Mouse (Mus musculus) neutrophil, adult 5-6 weeks (primary cell): ENCODE measurements around the gene Fam107b. TPM values are rescaled to one million over a fixed set of nuclear protein-coding genes. Genes with fewer than 3 reads are reported as not detected.
"Not testable (repeated sequence)": the region's sequence is repeated elsewhere in the genome, so short reads cannot be mapped to it uniquely, and the experiment has no call there.

ENCODE experiments used
- ATAC-seq: fragments of 151-379, 151-347 bp; 2 replicates; pipeline ENCODE4 v1.8.0; 2017; ENCODE audit warnings: mild to moderate bottlenecking, moderate TSS enrichment; ENCODE audit not compliant: insufficient number of reproducible peaks, poor library complexity, low FRiP score, severe bottlenecking; ENCODE audit errors: extremely low read depth
- total RNA-seq: library from RNA; stranded (forward); fragments of 200-1000 nt; gene quantifications from 2 replicates; pipeline ENCODE4 v1.2.3, GENCODE M21; 2017

Fam107b gene
- total RNA-seq, 1 experiment from 2014 or later, result 533 TPM

GRCm38 (mm10) chr2:3703806-3704205 lies 133.5 kb downstream of the Fam107b start:
- 0 out of 2 replicates have a peak, but pooled peaks have one; percentile 16 for ATAC-seq

- no peak for ATAC-seq
These were observed 134.2 kb downstream of the Fam107b start for GRCm38 (mm10) chr2:3704311-3705162.

GRCm38 (mm10) chr2:3705283-3705682 lies 135.0 kb downstream of the Fam107b start:
- ATAC-seq, result not testable (repeated sequence)

- ATAC-seq, result peak; percentile 34; the same call in 1 of the 2 replicates
These were observed 136.9 kb downstream of the Fam107b start for GRCm38 (mm10) chr2:3707236-3707635.

GRCm38 (mm10) chr2:3708621-3709020 lies 138.3 kb downstream of the Fam107b start:
- ATAC-seq, result no peak

- no peak for ATAC-seq
These were observed 139.6 kb downstream of the Fam107b start for GRCm38 (mm10) chr2:3709882-3710281.

GRCm38 (mm10) chr2:3710521-3710920 lies 140.2 kb downstream of the Fam107b start:
- ATAC-seq, result peak; percentile 20; the same call in 1 of the 2 replicates

- ATAC-seq, result no peak
These were observed 142.2 kb downstream of the Fam107b start for GRCm38 (mm10) chr2:3712369-3713042.

- ATAC-seq, result peak; percentile 74
These were observed 143.0 kb downstream of the Fam107b start for GRCm38 (mm10) chr2:3713212-3713681.

- ATAC-seq, result no peak
These were observed 143.5 kb downstream of the Fam107b start for GRCm38 (mm10) chr2:3713682-3714361.

- no peak for ATAC-seq
These were observed 144.2 kb downstream of the Fam107b start for GRCm38 (mm10) chr2:3714511-3714910.

- ATAC-seq, result peak; percentile 24; the same call in 1 of the 2 replicates
These were observed 145.1 kb downstream of the Fam107b start for GRCm38 (mm10) chr2:3715424-3715823.

GRCm38 (mm10) chr2:3717268-3717667 lies 147.0 kb downstream of the Fam107b start:
- ATAC-seq, result no peak

- ATAC-seq, result no peak
These were observed 147.6 kb downstream of the Fam107b start for GRCm38 (mm10) chr2:3717847-3718246.

GRCm38 (mm10) chr2:3719436-3720121 lies 149.3 kb downstream of the Fam107b start:
- not testable (repeated sequence) for ATAC-seq

GRCm38 (mm10) chr2:3721107-3721506 lies 150.8 kb downstream of the Fam107b start:
- ATAC-seq, result no peak

GRCm38 (mm10) chr2:3721974-3722373 lies 151.7 kb downstream of the Fam107b start:
- ATAC-seq, result no peak

- ATAC-seq, result peak; percentile 29
These were observed 153.3 kb downstream of the Fam107b start for GRCm38 (mm10) chr2:3723391-3724106.
